Mouse (Mus musculus) activated CD4-positive, CD25-positive, alpha-beta regulatory T cell, adult 4 months (primary cell): ENCODE results near the gene Itpr2. TPM values are rescaled to one million over a fixed set of nuclear protein-coding genes. Genes with fewer than 3 reads are reported as not detected.

Source experiments
- ATAC-seq: one replicate; pipeline ENCODE4 v1.8.0; 2017
- polyA plus RNA-seq, 2 experiments: library from polyadenylated mRNA; unstranded; fragments of 100-300 nt; shearing (Covaris generic); gene quantifications; one replicate each; pipeline ENCODE4 v1.2.1; 2017

Gene Itpr2
- polyA plus RNA-seq, 2 experiments from 2014 or later, result 69.2 to 77.7 TPM

DNA sequence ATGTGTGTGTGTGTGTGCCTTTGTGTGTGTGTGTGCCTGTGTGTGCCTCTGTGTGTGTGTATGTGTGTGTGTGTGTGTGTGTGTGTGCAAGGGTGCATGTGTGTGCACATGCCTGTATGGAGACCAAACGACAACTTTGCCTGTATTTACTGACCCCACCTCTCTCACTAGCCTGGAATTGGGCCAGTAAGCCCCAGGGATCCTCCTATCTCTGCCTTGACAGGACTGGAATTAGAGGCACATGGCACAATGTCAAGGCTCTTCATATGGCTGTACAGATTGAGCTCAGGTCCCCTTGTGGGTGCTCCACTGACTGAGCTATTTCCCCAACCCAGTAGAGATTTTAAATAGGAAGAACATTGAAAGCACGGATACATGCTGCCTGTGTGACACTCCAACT, 198.7 kb downstream of the Itpr2 start:
- no peak for ATAC-seq

DNA sequence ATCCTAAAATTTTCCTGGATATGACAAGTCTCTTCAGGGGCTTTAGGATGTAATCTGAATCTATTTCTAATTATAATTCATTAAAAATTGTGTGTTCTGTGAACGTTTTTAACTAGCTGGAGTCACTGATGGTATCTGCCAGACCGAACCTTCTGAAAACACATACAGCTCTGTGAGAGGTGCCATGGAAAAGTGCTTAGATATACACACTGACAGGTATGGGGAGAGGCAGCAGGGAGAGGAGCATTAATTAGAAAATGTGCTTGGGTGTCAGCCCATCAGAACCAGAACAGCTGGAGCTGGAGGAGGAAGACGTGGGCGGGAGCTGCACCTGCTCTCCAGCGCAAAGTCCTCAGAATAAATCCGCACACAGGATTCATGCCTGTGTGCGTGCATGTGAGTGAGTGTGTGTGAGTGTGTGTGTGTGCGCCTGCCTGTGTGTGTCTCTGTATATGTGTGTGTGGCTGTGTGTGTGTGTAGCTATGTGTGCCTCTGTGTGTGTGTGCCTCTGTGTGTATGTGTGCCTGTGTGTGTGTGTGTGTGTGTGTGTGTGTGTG, 199.4 kb downstream of the Itpr2 start:
- no peak for ATAC-seq

DNA sequence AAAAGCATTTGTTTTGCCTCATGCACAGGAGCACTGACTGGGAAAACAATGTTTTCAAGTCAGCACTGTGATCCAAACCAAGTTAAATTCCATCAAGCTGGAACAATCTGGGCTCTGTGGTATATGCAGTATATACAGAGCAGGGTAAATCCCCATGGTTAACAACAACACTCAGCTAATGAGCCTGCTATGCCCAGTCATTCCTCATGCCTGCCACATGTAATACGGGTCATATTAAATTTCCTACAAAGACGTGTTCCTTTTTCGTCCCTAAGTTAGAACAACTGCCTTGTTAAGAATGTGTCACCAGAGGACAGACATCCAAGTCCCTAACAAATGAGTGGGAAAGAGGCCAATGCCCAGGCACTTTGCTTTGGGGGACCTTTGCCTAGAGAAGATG, 199.9 kb downstream of the Itpr2 start:
- no peak for ATAC-seq

DNA sequence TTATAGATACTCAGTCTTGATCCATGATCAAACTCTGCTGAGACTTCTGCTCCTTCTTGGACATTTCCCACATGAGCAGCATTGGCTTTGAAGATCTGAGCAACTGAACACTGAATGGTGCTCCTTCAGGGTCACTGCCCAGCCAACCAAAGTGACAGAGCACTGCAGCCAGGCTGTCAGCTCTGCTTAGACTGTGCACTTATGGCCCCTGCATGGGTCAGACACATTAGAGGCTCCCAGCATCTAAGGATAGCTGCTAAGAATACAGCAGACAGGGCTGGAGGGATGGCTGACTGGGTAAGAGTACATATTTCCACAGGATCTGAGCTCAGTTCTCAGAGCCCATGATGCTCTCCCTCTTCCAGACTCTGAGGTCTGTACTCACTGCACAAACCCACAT, 201.1 kb downstream of the Itpr2 start:
- ATAC-seq, result no peak

DNA sequence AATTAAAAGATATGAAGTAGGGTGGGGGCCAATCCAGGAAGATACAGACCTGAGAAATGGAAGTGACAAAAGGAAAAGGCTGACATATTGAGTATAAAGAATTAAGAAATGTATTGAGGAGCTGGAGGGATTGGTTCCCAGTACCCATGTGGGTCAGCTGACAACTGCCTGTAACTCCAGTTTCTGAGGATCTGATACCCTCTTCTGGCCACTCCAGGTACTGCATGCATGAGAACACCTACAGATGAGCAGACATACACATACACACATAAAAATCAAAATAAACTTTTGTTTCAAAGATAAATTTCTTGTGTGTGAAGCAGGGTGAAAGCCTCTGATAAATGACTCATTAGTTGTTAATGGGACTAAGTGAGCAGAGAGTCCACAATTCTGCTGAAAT, 203.3 kb downstream of the Itpr2 start:
- ATAC-seq, result no peak

DNA sequence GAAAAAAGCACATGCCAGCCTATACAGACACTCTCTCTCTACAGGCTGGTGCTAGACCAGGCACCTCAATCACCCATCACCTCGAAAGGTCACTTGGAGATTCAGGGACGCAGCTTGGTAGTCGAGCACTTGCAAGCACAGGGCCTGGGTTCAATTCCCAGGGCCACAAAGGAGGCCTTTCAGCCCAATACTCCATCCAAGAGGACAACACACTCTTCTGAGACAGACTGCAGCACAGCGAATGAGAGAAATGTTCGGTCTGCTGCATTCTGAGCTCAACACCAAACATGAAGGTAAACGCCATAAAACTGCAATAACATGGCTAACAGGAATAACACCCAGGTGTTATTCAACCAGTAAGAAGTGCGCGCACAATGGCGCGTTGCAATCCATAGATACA, 211.0 kb downstream of the Itpr2 start:
- no peak for ATAC-seq

DNA sequence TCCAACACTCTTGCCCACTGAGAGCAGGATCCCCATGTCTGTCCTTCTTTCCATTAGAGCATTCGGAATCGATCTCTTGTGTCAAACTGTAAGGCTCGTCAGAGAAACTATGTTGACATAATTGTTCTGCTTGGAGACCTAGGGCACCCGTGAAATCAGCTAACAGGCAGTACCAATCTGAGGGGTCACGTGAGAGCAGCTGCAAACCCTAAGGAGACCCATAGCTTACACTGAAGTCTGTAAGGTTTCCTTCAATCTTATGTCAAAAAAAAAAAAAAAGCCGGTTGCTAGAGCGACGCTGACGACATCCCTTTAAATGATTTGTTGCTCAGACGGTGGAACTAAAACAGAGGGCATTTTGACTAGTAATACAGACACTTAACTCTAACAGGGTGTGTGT, 212.2 kb downstream of the Itpr2 start:
- ATAC-seq, result no peak

DNA sequence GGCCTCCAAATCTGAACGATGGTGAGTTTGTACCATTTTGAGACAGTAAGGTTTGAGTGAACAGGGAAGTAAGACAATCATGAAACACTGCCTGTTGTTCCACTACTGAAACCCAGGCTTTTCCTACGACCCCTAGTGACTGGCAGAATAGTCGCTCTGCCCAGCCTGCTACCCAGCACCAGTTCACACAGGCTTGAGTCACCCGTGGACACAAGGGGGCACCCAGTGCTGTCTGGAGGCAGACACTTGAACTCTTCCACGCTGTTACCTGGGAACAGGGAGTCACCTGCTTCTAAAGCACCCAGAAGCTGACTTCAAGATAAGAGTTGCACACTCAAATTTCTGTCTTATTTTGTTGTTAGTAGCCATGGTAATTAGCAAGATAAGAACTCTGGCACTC, 213.8 kb downstream of the Itpr2 start:
- no peak for ATAC-seq

DNA sequence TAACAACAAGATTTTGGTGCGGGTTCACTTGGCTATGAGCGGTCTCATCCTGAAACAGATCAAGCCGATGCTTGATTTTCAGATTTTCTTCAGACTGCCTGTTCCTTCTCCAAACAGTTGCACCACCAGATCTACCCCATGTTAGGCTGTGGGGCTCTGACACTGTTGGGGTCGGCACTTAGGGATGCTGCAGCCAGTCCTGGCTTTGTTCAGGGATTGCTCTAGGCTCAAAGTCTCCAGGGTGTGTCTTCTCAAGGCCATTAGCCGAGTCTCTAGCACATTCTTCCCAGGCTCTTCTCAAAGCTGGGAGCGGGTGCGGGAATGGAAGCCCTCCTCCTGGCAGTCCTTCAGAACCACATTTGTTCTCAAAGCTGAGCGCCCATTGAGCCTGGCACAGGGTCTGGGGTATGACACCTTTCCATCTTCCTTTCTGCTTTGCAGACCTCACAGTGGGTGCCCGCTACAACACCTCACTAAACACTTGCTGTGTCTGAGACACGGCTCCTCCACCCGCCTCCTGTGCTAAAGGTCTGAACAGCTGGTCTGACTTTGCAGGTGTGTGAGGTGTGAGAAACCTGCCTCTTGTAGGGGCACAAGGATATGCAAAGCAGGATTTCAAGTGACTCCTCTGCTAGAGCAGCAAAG, 217.0 kb downstream of the Itpr2 start:
- no peak for ATAC-seq

DNA sequence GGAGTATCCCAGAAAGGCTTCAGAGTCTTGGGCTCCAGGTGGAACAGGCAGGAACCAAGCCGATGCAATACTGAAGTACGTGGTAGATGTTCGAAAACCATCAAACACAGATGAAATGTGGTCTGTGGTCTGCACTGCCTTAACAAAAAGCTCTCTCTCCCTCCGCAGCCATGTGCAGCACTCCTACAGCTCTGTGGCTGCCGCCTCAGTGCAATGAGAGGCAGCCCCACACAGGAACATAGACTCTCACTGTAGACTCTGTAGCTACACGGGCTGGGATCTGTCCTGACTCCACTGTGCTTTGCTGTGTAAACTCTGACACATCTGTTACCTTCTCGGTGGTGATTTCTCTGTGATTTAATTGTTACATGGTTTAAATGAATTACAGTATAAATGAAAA, 218.0 kb downstream of the Itpr2 start:
- ATAC-seq, result no peak

DNA sequence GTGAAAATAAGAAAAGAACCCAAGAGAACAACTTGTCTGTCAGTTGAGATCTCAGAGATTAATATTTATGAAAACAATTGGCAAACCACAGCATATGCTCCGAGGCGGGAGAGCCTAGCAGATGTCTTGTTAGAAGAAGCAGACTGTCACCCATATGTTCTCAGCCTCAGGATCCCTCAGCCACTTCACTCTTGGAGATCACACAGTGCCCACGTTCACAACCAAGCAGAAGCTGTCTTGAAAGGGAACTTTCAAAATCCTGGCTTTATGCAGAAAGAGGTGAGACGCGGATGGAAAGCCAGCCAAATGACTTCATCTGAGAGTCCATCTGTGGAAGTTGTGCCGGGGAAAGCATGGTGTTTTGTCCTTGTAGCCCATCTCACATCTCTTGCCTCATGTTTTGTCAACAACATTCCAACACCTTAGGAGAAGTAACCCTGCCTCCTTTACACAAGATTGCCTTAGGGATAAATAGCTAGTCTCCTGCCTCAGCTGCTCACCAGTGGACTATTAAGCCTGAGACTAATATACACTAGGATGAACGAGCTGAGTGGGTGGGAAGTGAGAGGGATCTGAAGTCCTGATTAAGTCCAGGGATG, 219.9 kb downstream of the Itpr2 start:
- no peak for ATAC-seq

DNA sequence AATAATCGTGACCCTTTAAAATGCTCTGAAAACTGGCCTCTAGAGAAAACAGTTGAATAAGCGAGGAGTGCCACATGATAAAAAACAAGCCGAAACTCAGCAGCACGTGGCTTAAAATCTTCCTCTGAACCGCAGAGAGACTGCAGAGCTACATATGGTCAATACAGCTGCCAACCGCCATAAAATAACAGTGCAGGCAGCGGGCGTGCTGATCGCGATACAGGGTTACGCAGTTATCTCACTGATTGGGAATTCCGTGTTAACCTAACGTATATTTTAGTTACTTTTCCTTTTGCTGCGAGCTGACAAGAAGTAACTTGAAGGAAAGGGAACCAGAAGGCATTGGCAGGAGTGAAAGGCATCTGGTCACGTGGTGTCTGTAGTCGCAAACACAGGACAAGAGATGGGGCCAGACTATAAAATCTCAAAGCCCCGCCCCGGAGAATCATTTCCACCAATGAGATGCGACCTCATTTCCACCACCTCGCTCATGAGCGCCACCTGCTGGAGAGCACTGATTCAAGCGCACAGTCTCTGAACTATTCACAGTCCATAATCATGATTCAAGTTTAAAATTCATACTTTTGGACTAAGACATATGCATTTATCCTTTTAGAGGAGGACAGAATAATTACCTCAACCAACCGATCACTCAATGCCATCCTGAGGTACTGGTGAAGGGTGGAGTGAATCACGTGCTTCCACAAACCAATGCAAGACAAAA, 220.7 kb downstream of the Itpr2 start:
- ATAC-seq, result no peak

DNA sequence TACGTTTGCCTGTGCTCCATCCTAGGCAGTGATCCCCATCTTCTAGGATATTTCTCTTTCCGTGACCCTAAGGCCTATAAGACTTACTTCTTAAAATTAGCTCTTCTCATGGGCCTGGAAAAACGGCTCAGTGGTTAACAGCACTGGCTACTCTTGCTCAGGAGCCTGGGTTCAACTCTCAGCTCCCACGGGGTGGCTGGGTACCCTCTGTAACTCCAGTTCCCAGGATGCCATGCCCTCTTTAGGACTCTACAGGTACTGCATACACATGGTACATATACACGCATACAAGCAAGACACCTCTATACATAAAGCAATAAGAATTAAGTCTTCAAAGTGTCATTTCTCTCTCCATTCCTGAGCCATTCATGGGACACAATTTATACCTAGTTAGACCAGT, 228.8 kb downstream of the Itpr2 start:
- ATAC-seq, result no peak

DNA sequence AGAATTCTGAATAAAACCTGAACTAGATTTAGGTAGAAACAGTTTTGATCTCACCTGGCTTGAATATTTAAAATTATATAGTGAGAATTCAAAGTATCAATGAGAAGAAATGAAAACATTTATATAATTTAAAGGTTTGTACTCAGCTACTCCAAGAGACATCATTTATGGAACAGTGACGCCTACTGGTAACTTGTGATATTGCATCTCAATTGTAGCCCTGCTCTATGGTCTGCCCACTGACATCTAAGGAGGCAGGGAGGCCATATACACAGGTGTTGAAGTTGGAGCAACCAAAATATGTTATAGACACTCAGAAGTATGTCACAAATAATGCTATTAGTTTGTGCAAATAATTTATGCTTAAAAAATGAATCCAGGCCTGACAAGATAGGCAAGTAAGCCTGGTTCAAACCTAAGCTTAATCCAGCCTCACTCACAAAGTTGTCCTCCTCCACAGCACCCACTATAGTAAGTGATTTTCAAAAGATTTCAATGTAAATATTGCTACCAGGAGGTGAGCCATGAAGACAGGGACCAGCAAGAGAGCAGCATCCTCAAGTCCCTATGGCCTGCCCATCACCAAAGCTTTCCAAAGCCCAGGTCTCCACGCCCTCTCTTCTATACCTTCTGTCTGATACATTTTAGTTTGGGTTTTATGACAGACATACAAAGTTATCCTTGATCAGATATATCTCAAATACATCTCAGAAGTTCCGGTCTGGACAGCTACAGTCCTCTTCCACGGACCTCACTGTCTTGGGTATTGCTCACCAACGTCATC, 229.6 kb downstream of the Itpr2 start:
- ATAC-seq, result peak; percentile 41

DNA sequence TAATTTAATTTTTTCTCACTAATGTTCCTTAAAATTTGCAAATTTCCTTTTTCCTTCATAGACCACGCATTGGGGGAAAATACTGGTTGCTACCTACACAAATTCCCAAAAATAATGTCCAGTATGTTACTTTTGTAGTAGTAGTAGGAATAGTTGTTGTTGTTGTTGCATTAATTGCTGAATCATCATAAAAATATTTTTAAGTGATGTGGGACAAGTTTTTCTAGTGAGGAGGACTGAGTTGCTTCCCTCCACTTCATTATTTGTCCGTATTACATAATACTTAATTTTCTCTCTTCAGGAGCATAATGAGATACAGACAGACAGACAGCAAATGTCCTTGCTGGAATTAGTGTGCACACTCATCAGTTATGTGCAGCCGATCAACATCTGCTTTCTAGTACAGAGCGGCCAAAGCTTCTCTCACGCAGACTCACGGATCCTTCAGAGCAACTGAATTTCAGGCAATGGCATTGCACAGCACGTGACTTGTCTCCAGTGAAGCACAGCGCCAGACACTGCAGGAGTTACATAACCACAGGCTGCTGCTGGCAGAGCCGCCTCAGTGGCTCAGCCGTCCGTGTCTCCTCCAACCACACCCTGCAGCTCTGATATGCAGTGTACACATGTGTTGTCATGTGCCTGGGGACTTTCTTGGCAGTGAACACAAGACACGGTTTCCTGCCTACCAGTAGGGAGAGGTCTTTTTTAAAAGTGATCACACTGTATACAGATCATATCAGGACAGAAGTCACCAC, 231.1 kb downstream of the Itpr2 start:
- peak; percentile 87 for ATAC-seq

DNA sequence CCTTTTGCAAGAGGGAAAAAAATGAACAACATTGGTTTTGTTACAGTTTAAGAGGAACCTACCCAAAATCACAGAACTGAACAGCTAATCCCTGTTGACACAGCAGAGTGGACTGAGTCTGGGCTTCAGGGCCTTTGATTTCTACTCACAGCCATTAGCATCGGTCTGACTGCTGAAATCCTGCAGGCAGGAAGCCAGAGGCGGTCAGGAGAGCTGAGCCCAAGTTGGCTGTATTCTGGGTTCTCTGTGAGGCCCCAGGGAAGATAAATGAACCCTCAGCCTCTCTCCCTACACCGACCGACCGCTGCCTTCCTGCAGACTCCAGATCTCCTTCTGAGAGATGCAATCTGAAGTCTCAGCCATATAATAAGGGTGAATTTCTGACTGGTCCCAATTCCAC, 231.9 kb downstream of the Itpr2 start:
- ATAC-seq, result no peak

DNA sequence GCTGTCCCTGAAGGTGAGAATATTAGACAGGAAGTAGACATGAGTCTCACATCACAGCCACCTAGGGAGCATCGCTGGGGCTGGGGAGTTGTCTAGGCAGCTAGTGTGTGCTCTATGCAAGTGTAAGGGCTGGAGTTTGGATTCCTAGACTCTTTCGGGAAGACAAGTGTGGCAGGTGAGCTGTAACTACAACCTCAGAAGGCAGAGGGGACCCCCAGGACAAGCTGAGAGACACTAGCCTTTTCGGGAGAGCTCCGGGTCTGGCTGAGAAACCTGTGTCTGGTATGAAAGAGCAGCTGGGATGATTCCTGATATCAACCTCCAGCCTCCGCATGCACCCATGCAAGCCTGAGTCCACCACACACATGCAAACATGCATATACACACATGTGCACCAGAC, 232.7 kb downstream of the Itpr2 start:
- no peak for ATAC-seq

DNA sequence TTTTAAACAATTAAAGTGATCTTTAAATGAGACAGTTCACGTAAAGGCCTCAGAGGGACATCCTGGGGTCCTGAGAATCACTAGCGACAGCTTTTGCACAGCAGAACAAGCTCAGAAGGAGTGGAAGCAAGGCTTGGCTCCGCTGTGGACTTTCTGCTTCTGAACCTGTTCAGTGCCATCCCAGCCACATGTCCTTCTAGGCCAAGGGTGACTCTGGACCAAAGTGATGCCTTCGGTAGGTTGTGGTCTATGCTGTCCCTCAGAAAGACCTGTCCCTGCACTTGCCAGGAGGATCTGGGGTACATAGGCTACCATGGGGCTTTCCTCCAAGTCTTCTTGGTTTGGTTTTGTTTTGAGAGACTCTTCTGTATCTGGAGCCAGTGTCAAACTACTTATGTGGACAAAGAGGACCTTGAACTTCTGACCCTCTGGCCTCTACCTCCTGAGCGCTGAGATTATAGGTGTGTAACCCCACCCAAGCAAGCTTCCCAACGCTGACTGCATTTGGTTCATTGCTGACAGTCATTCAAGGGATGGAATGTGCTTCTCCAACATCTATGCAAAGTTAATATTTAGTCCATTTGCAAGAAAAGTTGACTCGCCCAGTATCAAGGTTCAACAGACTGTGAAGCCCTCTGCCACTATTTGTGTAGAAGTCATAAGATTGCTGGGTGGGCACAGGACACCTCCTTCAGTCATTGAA, 241.2 kb downstream of the Itpr2 start:
- ATAC-seq, result no peak

DNA sequence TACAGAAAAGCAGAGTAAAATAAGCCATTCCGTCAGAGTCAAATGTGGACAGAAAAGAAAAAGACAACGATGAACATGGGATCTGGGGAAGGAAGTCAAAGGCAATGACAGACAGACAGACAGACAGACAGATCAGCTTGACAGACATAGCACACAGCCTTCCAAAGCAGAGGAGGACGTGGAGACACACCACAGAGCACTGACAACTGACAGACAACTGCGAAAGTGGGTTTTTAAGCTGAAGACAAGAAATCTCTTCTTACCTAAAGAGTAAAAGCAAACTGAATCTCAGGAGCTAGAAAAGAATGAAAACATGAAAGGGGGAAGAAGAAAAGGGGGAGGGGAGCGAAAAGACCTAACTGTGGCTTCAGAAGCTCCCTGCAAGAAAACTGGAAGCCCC, 243.3 kb downstream of the Itpr2 start:
- no peak for ATAC-seq

DNA sequence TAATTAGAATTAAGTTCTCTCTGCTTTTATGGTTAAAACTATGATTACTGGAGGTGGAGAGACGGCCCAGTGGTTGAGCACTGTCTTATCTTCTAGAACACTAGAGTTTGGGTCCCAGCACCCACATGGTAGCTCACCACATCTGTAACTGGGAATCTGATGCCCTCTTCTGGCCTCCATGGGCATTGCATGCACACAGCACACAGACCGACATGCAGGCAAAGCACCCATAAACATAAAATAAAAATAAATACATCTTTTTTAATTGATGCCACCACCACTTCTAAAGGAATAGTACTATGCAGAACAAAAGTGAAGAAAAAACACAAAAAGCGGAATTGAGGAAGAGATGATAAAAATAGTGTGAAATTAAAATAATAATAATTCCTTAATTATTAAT, 243.8 kb downstream of the Itpr2 start:
- ATAC-seq, result no peak

DNA sequence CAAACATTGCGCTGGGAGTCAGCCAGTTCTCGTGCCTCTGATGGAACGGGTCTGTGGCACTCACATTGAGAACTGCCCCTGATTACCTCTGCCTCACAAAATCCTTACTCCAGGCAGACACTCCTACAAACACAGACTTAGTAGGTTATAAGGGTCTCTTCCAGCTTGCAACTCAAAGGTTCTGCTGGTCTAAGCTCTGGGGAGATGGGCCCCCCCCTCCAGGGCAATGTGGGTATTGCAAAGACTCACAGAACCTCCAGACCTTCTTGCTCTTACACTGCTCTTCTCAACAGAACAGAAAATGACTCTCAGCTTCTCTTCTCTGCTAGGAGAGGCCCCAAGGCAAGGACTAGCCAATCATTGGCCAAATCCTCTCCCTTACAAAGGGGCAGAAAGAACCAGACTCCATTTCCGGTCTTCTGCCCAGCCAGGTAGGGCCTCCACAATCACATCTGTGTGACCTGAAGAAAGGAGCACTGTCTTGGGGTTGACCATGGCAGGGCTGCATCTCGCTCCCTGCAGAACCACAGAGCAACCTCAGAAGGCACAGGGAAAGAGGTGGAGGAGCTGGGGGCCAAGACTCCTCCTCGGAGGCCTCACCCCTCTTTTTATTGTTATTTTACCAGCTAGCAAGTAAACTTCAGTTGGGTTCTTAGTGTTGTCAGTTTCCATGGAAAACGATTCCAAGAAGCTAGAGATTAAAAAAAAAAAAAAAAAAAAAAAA, 244.9 kb downstream of the Itpr2 start:
- ATAC-seq, result no peak
